Mouse (Mus musculus): ENCODE measurements around the gene Olfr710.
"Not testable (repeated sequence)": the region's sequence is repeated elsewhere in the genome, so short reads cannot be mapped to it uniquely, and the experiment has no call there.

- TF ChIP-seq CTCF, EP300 (IDR thresholded peaks at IDR 0.05; ENCODE audit: low read depth): not testable (repeated sequence)
Observed at GRCm38 (mm10) chr7:106901141-106901540, 47.0 kb downstream of the Olfr710 start, which contains the start of gene Olfr707.

All from liver, postnatal 0 days (tissue).